Mouse (Mus musculus) liver, adult 2 months (tissue): ENCODE measurements around the gene Gm6880.
"Not testable (repeated sequence)": the region's sequence is repeated elsewhere in the genome, so short reads cannot be mapped to it uniquely, and the experiment has no call there.

Experiments used
- CTCF ChIP-seq: fragments of 200-500 bp; IDR thresholded peaks from 2 replicates; pipeline ENCODE4 v1.5.1; 2011; ENCODE audit warnings: low read depth, low read length, control low read depth
- POLR2A ChIP-seq: fragments of 200-500 bp; IDR thresholded peaks from 2 replicates; pipeline ENCODE4 v1.6.1; 2011; ENCODE audit warnings: low read length, control low read depth; ENCODE audit not compliant: insufficient read depth; ENCODE audit errors: extremely low read depth

DNA sequence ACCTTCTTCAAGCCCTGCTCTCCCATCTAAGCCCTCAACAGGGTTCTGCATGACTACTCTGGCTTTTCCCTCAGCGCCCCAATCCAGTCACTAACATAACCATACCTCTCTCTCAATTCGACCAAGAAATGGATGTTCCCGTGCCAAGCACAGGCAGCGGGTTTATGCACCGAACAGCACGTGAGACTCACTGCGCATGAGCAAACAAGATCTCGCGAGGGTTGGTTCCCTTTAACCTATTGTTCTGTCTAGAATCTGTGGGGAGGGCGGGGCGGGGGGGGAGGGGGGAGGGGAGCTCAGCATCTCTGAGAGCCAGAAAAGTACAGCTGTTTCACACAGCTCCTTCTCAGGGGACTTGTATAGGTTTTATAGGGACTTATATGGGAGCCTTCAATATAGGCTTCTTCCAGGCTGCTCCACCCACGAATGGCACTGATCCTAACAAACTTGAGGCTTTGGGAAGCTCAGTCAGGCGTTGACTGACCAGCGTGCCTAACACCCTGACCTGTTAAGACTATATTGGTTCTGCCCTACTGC, at the start of gene Gm6880:
- not testable (repeated sequence) for TF ChIP-seq POLR2A, CTCF
